Mouse (Mus musculus) midbrain, embryonic 14.5 days (tissue): Measurements from ENCODE around the gene Nid1. TPM values are rescaled to one million over a fixed set of nuclear protein-coding genes. Genes with fewer than 3 reads are reported as not detected.
"Not testable (repeated sequence)": the region's sequence is repeated elsewhere in the genome, so short reads cannot be mapped to it uniquely, and the experiment has no call there.

Source experiments
- ATAC-seq: fragments of 200-750 bp; cut with Nextera tagmentation; 2 replicates; pipeline ENCODE4 v1.8.0; 2017; ENCODE audit warnings: moderate number of reproducible peaks, moderate library complexity; ENCODE audit not compliant: low FRiP score, low TSS enrichment
- DNase-seq: peaks from one replicate; pipeline ENCODE4 v3.0.0-alpha.2; 2015
- H3K27ac ChIP-seq: fragments of 300-500 bp; sonication (generic); replicated peaks from 2 replicates; pipeline ENCODE4 v1.5.1; 2014; ENCODE audit warnings: mild to moderate bottlenecking, low read depth, low read length, moderate library complexity
- H3K27me3 ChIP-seq: fragments of 300-500 bp; sonication (generic); 2 replicates; pipeline ENCODE4 v1.6.1; 2014; ENCODE audit warnings: low read length, control low read depth, mixed read lengths; ENCODE audit not compliant: control insufficient read depth, insufficient read depth
- H3K36me3 ChIP-seq: fragments of 300-500 bp; sonication (generic); 2 replicates; pipeline ENCODE4 v1.6.1; 2014; ENCODE audit warnings: low read length, control low read depth; ENCODE audit not compliant: control insufficient read depth, insufficient read depth
- H3K4me1 ChIP-seq: fragments of 300-500 bp; sonication (generic); 2 replicates; pipeline ENCODE4 v1.6.1; 2014; ENCODE audit warnings: mild to moderate bottlenecking, antibody characterized with exemption, low read length, control low read depth; ENCODE audit not compliant: control insufficient read depth, insufficient read depth
- H3K4me2 ChIP-seq: fragments of 300-500 bp; sonication (generic); 2 replicates; pipeline ENCODE4 v1.6.1; 2014; ENCODE audit warnings: mild to moderate bottlenecking, low read length, moderate library complexity
- H3K4me3 ChIP-seq: fragments of 300-500 bp; sonication (generic); replicated peaks from 2 replicates; pipeline ENCODE4 v1.5.1; 2014; ENCODE audit warnings: low read depth, low read length
- H3K9ac ChIP-seq: fragments of 300-500 bp; sonication (generic); replicated peaks from 2 replicates; pipeline ENCODE4 v1.6.1; 2014; ENCODE audit warnings: mild to moderate bottlenecking, low read length, moderate library complexity
- H3K9me3 ChIP-seq: fragments of 300-500 bp; sonication (generic); 2 replicates; pipeline ENCODE4 v1.6.1; 2016; ENCODE audit warnings: low read length, control low read depth, mixed read lengths; ENCODE audit not compliant: control insufficient read depth
- WGBS: fragments of 180-500 bp; shearing (Covaris S2); extraction: QIAGEN DNeasy Blood & Tissue Kit; methylation state at CpG from one replicate; pipeline ENCODE4 v1.1.7; 2014; 5-methylcytosine and 5-hydroxymethylcytosine counted together
- polyA plus RNA-seq: library from polyadenylated mRNA; unstranded; fragments of >200 nt; fragmentation: Nextera tagmentation; extraction: Ambion mirVana; gene quantifications from 2 replicates; pipeline ENCODE4 v1.2.1, GENCODE M21; 2014

Gene Nid1
- polyA plus RNA-seq, 1 experiment from 2014 or later = 49.1 TPM

GRCm38 (mm10) chr13:13445601-13446000, 8.2 kb downstream of the Nid1 start:
- not testable (repeated sequence) for H3K4me2 ChIP-seq, H3K27me3 ChIP-seq, H3K27ac ChIP-seq, H3K9me3 ChIP-seq, H3K9ac ChIP-seq, H3K36me3 ChIP-seq, DNase-seq, H3K4me3 ChIP-seq, H3K4me1 ChIP-seq
- peak; percentile 34; the same call in 1 of the 2 replicates for ATAC-seq
- WGBS = 98% methylated on average over 5 of the region's 5 CpGs

- H3K27me3 ChIP-seq, H3K9ac ChIP-seq, H3K27ac ChIP-seq, H3K4me2 ChIP-seq, DNase-seq, H3K36me3 ChIP-seq, H3K4me1 ChIP-seq, H3K9me3 ChIP-seq, ATAC-seq, H3K4me3 ChIP-seq: not testable (repeated sequence)
- 69% methylated on average over 4 of the region's 4 CpGs for WGBS
Measured at GRCm38 (mm10) chr13:13446711-13447443, 9.5 kb downstream of the Nid1 start.

GRCm38 (mm10) chr13:13449981-13450380, 12.6 kb downstream of the Nid1 start:
- H3K27ac ChIP-seq, H3K9me3 ChIP-seq: not testable (repeated sequence)
- WGBS = 77% methylated on average over 12 of the region's 12 CpGs

GRCm38 (mm10) chr13:13450931-13451330, 13.6 kb downstream of the Nid1 start:
- not testable (repeated sequence) for H3K4me1 ChIP-seq, H3K9ac ChIP-seq, H3K36me3 ChIP-seq, H3K4me3 ChIP-seq, H3K27me3 ChIP-seq, H3K9me3 ChIP-seq, H3K4me2 ChIP-seq, H3K27ac ChIP-seq, DNase-seq, ATAC-seq
- 27% methylated on average over 1 of the region's 1 CpGs for WGBS

More at GRCm38 (mm10) chr13:13449981-13450380, 12.6 kb downstream of the Nid1 start:
- not testable (repeated sequence) for DNase-seq, H3K27me3 ChIP-seq, H3K9ac ChIP-seq, H3K4me3 ChIP-seq, H3K36me3 ChIP-seq, H3K4me2 ChIP-seq, H3K4me1 ChIP-seq, ATAC-seq

GRCm38 (mm10) chr13:13453332-13453731, 16.0 kb downstream of the Nid1 start:
- H3K4me3 ChIP-seq, H3K4me2 ChIP-seq, H3K9me3 ChIP-seq, DNase-seq, H3K27me3 ChIP-seq, H3K4me1 ChIP-seq, H3K36me3 ChIP-seq, H3K27ac ChIP-seq, H3K9ac ChIP-seq, ATAC-seq: not testable (repeated sequence)
- WGBS = 91% methylated on average over 6 of the region's 6 CpGs

- H3K4me2 ChIP-seq, H3K9me3 ChIP-seq, H3K36me3 ChIP-seq, H3K4me1 ChIP-seq, H3K9ac ChIP-seq, H3K27ac ChIP-seq, H3K27me3 ChIP-seq, ATAC-seq, H3K4me3 ChIP-seq, DNase-seq: not testable (repeated sequence)
- WGBS = 89% methylated on average over 7 of the region's 7 CpGs
Measured at GRCm38 (mm10) chr13:13454249-13454648, 16.9 kb downstream of the Nid1 start.

GRCm38 (mm10) chr13:13455632-13456492, 18.5 kb downstream of the Nid1 start:
- not testable (repeated sequence) for H3K27ac ChIP-seq, H3K36me3 ChIP-seq, H3K4me1 ChIP-seq, DNase-seq, H3K27me3 ChIP-seq, H3K4me2 ChIP-seq, H3K9ac ChIP-seq, H3K4me3 ChIP-seq, H3K9me3 ChIP-seq, ATAC-seq
- WGBS = 65% methylated on average over 8 of the region's 9 CpGs

- Histone ChIP-seq H3K27ac (no peak overlapping the region), H3K9ac (no peak overlapping the region), H3K4me1 (no peaks in the 10 kb centered on the region), H3K4me3 (no peak overlapping the region), H3K27me3 (no peaks in the 10 kb centered on the region), H3K36me3 (no peaks in the 10 kb centered on the region), H3K4me2 (no peak overlapping the region), H3K9me3 (no peaks in the 10 kb centered on the region)
- ATAC-seq (no peak), DNase-seq (no peak)
- 84% methylated on average over 4 of the region's 4 CpGs for WGBS
Measured at GRCm38 (mm10) chr13:13458138-13458737, 20.9 kb downstream of the Nid1 start.
